Mouse (Mus musculus) T-cell, adult 2 months (primary cell): ENCODE results near the gene Dstyk.

Source experiments
- DNase-seq: peaks from one replicate; pipeline ENCODE4 v3.0.0; 2022; ENCODE audit warnings: low spot score

Dstyk gene

GRCm38 (mm10) chr1:132512106-132512505 is 94.8 kb downstream of the Dstyk start:
- no peak for DNase-seq

- no peak for DNase-seq
Measured at GRCm38 (mm10) chr1:132515339-132515738, 98.0 kb downstream of the Dstyk start.
